Mouse (Mus musculus): ENCODE results near the gene Ndufaf2. TPM values are rescaled to one million over a fixed set of nuclear protein-coding genes. Genes with fewer than 3 reads are reported as not detected.

Ndufaf2 gene
- polyA plus RNA-seq, 1 experiment from 2014 or later = 49.2 TPM

GRCm38 (mm10) chr13:108044222-108044941 lies 114.0 kb downstream of the Ndufaf2 start, which contains the start of gene Smim15:
Gene Smim15, plus strand, starts transcription at chr13:108044446.
- H3K9me3 ChIP-seq (replicated peaks) = no peaks in the 10 kb centered on the region

GRCm38 (mm10) chr13:108043431-108044221 lies 114.8 kb downstream of the Ndufaf2 start:
- Histone ChIP-seq H3K9me3 (replicated peaks) (no peaks in the 10 kb centered on the region), H3K27ac (peak overlapping the region; percentile 89), H3K36me3 (peaks cover 22% of the 10 kb centered on the region), H3K4me3 (peak overlapping the region; percentile 96), H3K27me3 (replicated peaks) (no peaks in the 10 kb centered on the region), H3K9ac (peak overlapping the region; percentile 95), H3K4me2 (peak overlapping the region; percentile 96), H3K4me1 (peaks cover 42% of the 10 kb centered on the region)
- peak; percentile 38 for ATAC-seq
- 3% methylated on average over 23 of the region's 23 CpGs for WGBS (ENCODE audit: insufficient replicate concordance)

More at GRCm38 (mm10) chr13:108044222-108044941, 114.0 kb downstream of the Ndufaf2 start, which contains the start of gene Smim15:
- Histone ChIP-seq H3K27ac (peak within 1 kb of the TSS; percentile 89), H3K4me1 (peaks cover 42% of the 10 kb centered on the region), H3K36me3 (peaks cover 22% of the 10 kb centered on the region), H3K4me3 (peak within 1 kb of the TSS; percentile 96), H3K27me3 (replicated peaks) (no peaks in the 10 kb centered on the region), H3K9ac (peak within 1 kb of the TSS; percentile 95), H3K4me2 (peak within 1 kb of the TSS; percentile 96)
- ATAC-seq = peak; percentile 98
- under 1% methylated on average over 53 of the region's 71 CpGs for WGBS (ENCODE audit: insufficient replicate concordance)

DNA sequence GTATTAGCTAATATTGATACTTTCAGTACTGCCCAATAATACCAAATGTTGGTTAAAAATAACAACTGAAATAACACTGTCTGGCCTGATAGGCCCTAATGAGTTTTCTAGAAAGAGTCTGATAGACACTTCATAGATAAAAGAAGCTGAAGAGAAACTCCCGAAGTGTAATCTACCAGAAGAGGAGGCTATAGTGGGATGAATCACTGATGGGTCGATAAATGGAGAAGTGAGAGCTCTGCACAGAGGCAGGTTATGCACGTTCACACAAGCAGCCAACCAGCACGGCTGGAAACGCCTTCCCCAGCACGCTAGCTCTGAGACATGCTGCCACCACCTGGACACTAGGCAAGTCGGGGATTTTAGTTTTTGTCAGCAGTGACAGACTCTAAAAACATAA lies 117.1 kb downstream of the Ndufaf2 start:
- Histone ChIP-seq H3K36me3 (peaks cover 3% of the 10 kb centered on the region; the same call in 1 of the 2 replicates), H3K27ac (no peak overlapping the region), H3K9me3 (replicated peaks) (no peaks in the 10 kb centered on the region), H3K9ac (no peak overlapping the region), H3K4me2 (no peak overlapping the region), H3K27me3 (replicated peaks) (no peaks in the 10 kb centered on the region), H3K4me3 (no peak overlapping the region), H3K4me1 (peaks cover 41% of the 10 kb centered on the region)
- ATAC-seq = no peak
- WGBS (ENCODE audit: insufficient replicate concordance) = 0% methylated on average over 7 of the region's 7 CpGs

GRCm38 (mm10) chr13:108040451-108040850 lies 118.0 kb downstream of the Ndufaf2 start:
- H3K4me2 ChIP-seq = no peak overlapping the region
- no peak overlapping the region for H3K27ac ChIP-seq
- no peaks in the 10 kb centered on the region for H3K36me3 ChIP-seq
- H3K4me3 ChIP-seq = no peak overlapping the region
- H3K4me1 ChIP-seq = peaks cover 32% of the 10 kb centered on the region
- H3K9me3 ChIP-seq (replicated peaks) = no peaks in the 10 kb centered on the region
- no peaks in the 10 kb centered on the region for H3K27me3 ChIP-seq (replicated peaks)
- H3K9ac ChIP-seq = no peak overlapping the region
- 53% methylated on average over 3 of the region's 3 CpGs for WGBS (ENCODE audit: insufficient replicate concordance)
- no peak for ATAC-seq

DNA sequence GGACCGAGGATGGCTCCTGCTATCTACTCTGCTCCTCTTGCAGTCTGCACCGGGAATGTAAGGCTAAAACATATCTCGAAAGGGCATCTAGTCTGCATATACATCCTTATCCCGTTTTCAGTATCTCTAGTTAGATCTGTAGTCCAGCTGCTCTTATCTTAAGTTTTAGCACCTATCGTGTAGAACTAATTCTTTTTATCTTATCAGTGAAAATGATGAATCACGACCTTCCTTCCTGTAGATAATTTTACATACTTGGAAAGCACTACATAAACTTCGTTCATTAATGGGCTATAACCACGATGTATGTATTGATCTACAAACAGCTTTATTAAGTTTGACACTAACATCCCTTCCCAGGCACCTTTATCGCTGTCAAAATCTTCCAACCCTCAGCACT lies 118.5 kb downstream of the Ndufaf2 start:
- no peak for ATAC-seq
- Histone ChIP-seq H3K9me3 (replicated peaks) (no peaks in the 10 kb centered on the region), H3K9ac (no peak overlapping the region), H3K27me3 (replicated peaks) (no peaks in the 10 kb centered on the region), H3K27ac (no peak overlapping the region), H3K4me2 (no peak overlapping the region), H3K4me1 (peaks cover 29% of the 10 kb centered on the region), H3K4me3 (no peak overlapping the region), H3K36me3 (no peaks in the 10 kb centered on the region)
- WGBS (ENCODE audit: insufficient replicate concordance) = 48% methylated on average over 9 of the region's 9 CpGs

DNA sequence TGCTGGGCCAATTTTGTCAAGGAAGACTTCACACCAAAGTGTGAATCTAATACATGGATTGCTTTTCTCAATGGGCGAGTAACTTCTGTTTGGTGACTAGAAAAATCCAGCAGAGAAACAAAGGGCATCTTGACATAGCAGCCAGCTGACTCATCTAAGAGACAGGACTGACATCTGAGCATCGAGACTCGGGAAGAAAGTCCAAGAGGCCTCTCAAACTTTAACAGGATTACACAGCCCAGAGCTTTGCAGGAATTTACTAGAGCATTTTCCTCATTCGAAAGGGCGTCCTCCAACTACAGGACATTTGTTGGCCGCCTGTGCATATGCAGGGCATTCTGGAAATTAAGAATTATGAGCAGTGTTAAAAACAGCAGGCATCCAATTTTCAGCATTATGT lies 119.0 kb downstream of the Ndufaf2 start:
- Histone ChIP-seq H3K4me2 (no peak overlapping the region), H3K36me3 (no peaks in the 10 kb centered on the region), H3K4me3 (no peak overlapping the region), H3K27ac (no peak overlapping the region), H3K9ac (no peak overlapping the region), H3K4me1 (peaks cover 29% of the 10 kb centered on the region), H3K27me3 (replicated peaks) (no peaks in the 10 kb centered on the region), H3K9me3 (replicated peaks) (no peaks in the 10 kb centered on the region)
- 67% methylated on average over 6 of the region's 6 CpGs for WGBS (ENCODE audit: insufficient replicate concordance)
- ATAC-seq = no peak

DNA sequence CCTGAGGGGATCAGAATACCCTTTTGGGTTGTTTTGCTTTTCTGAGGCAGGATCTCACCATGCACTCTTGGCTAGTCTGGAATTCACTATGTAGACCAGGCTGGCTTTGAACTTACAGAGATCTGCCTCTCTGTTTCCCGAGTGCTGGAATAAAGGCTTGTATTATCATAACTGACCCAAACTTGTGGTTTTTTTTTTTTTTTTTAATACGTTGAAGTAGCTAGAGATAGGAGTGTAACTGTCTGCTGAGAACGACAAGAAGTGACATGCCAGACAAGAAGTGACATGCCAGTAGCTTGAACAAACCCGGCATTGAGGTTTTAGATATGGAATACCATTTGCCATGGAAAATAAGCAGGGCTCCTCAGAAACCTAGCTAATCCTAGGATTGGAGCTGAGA lies 125.6 kb downstream of the Ndufaf2 start:
- Histone ChIP-seq H3K27me3 (replicated peaks) (no peaks in the 10 kb centered on the region), H3K4me1 (no peaks in the 10 kb centered on the region), H3K4me2 (no peak overlapping the region), H3K9me3 (replicated peaks) (no peaks in the 10 kb centered on the region), H3K4me3 (no peak overlapping the region), H3K9ac (no peak overlapping the region), H3K36me3 (no peaks in the 10 kb centered on the region), H3K27ac (no peak overlapping the region)
- no peak for ATAC-seq
- 43% methylated on average over 4 of the region's 4 CpGs for WGBS (ENCODE audit: insufficient replicate concordance)

DNA sequence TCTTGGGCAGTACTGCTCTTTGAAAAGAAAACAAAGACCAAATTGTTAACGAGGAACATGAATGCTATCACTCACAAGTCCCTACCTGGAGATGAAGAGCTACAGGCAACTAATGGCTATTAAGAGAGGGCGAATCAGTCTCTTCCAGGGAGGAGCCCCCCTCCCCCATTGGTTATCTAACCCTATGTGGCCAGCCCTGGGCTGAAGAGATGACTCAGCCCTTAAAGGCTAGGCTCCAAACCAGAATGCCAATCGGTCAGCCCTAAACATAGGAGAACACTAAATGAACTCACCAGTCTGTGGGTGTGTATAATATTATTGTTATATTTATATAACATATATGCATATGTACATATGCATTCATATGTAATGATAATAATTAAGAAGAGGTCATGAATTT lies 132.6 kb downstream of the Ndufaf2 start:
- Histone ChIP-seq H3K4me1 (no peaks in the 10 kb centered on the region), H3K4me2 (no peak overlapping the region), H3K4me3 (no peak overlapping the region), H3K27ac (no peak overlapping the region), H3K36me3 (no peaks in the 10 kb centered on the region), H3K9ac (no peak overlapping the region), H3K9me3 (replicated peaks) (no peaks in the 10 kb centered on the region), H3K27me3 (replicated peaks) (no peaks in the 10 kb centered on the region)
- no peak for ATAC-seq
- 37% methylated on average over 3 of the region's 3 CpGs for WGBS (ENCODE audit: insufficient replicate concordance)

- Histone ChIP-seq H3K4me2 (no peak overlapping the region), H3K4me3 (no peak overlapping the region), H3K9me3 (replicated peaks) (no peaks in the 10 kb centered on the region), H3K27me3 (replicated peaks) (no peaks in the 10 kb centered on the region), H3K4me1 (no peaks in the 10 kb centered on the region), H3K27ac (no peak overlapping the region), H3K36me3 (no peaks in the 10 kb centered on the region), H3K9ac (no peak overlapping the region)
- no peak for ATAC-seq
- WGBS (ENCODE audit: insufficient replicate concordance) = 51% methylated on average over 6 of the region's 6 CpGs
Measured at GRCm38 (mm10) chr13:108017349-108017748, 141.1 kb downstream of the Ndufaf2 start.

- Histone ChIP-seq H3K27ac (no peak overlapping the region), H3K9me3 (replicated peaks) (no peaks in the 10 kb centered on the region), H3K9ac (no peak overlapping the region), H3K4me1 (no peaks in the 10 kb centered on the region), H3K4me2 (no peak overlapping the region), H3K36me3 (no peaks in the 10 kb centered on the region), H3K4me3 (no peak overlapping the region), H3K27me3 (replicated peaks) (no peaks in the 10 kb centered on the region)
- WGBS (ENCODE audit: insufficient replicate concordance) = 67% methylated on average over 6 of the region's 6 CpGs
- no peak for ATAC-seq
Measured at GRCm38 (mm10) chr13:108015166-108015565, 143.3 kb downstream of the Ndufaf2 start.

DNA sequence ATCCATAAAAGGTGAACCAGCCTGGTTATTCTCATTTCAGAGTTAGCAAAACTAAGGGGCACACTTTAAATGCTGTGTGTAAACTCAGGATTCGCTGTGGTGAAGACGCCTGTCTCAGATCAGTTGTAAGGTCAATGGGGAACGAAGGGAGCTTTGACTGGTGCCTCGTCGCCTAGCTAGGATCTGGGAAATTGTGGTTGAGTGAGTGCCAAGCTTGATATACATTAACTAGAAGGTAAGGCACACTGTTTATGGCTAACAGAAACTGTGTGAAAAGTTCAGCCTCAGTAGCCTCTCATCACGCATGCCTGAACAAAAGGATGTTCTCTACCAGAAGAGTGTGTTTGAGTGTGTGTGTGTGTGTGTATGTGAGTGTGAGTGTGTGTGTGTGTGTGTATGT lies 144.6 kb downstream of the Ndufaf2 start:
- H3K4me2 ChIP-seq = no peak overlapping the region
- 75% methylated on average over 6 of the region's 6 CpGs for WGBS (ENCODE audit: insufficient replicate concordance)
- no peak overlapping the region for H3K27ac ChIP-seq
- no peak overlapping the region for H3K9ac ChIP-seq
- H3K9me3 ChIP-seq (replicated peaks) = no peaks in the 10 kb centered on the region
- no peaks in the 10 kb centered on the region for H3K4me1 ChIP-seq
- no peaks in the 10 kb centered on the region for H3K27me3 ChIP-seq (replicated peaks)
- H3K4me3 ChIP-seq = no peak overlapping the region
- H3K36me3 ChIP-seq = no peaks in the 10 kb centered on the region
- ATAC-seq = no peak

DNA sequence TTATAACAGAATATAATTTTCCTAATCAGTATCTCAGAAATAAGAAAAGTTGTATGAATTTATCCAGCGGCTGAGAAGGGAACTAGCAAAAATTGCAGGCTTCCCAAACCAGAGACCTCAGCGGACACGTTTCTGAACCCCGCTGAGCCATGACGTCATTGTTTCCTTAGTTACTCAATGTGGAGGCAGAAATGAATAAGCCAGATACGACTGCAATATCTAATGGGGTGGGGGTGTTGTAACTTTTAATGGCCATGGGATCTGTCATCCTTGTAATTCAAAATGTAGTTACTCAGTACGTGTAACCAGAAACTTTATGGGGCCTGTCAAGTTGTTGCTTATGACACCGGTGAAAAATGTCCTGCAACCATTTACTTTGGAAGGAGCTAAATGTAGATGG lies 145.3 kb downstream of the Ndufaf2 start:
- no peak overlapping the region for H3K9ac ChIP-seq
- ATAC-seq = no peak
- H3K27me3 ChIP-seq (replicated peaks) = no peaks in the 10 kb centered on the region
- H3K27ac ChIP-seq = no peak overlapping the region
- H3K4me3 ChIP-seq = no peak overlapping the region
- no peaks in the 10 kb centered on the region for H3K36me3 ChIP-seq
- no peaks in the 10 kb centered on the region for H3K4me1 ChIP-seq
- H3K9me3 ChIP-seq (replicated peaks) = no peaks in the 10 kb centered on the region
- no peak overlapping the region for H3K4me2 ChIP-seq
- 79% methylated on average over 8 of the region's 8 CpGs for WGBS (ENCODE audit: insufficient replicate concordance)
